ENCODE assay signal across 7 mouse cellular contexts in genomic region chr16:90709711-90710289, GRCm38 (mm10). TPM values are rescaled to one million over a fixed set of nuclear protein-coding genes. Genes with fewer than 3 reads are reported as not detected.
DNase-seq lines count a peak whose midpoint lies in the region; ATAC-seq and TF ChIP-seq lines count a peak whose summit lies in the region.

No protein-coding gene starts in this region.

- H3K4me2 ChIP-seq in limb, embryonic 14.5 days (replicated peaks; ENCODE audit: low read depth, low read length, severe bottlenecking), result no peak overlapping the region

- no peak for TF ChIP-seq CTCF in kidney, adult 2 months (conservative IDR thresholded peaks at IDR 0.05; ENCODE audit: insufficient read depth, insufficient read length, low read depth, low read length)
- no peak for TF ChIP-seq CTCF in olfactory bulb, adult 2 months (IDR thresholded peaks at IDR 0.05; ENCODE audit: insufficient read depth, low read depth, low read length)

- no peaks in the 10 kb centered on the region for H3K27me3 ChIP-seq in kidney, adult 2 months (replicated peaks; ENCODE audit: control insufficient read depth, insufficient read depth, low read length)
- H3K27me3 ChIP-seq in limb, embryonic 14.5 days (ENCODE audit: control insufficient read depth, insufficient read depth, low read length), result no peaks in the 10 kb centered on the region

- H3K9ac ChIP-seq in limb, embryonic 14.5 days (ENCODE audit: low read depth, low read length, severe bottlenecking), result no peak overlapping the region

- peak; percentile 86 for DNase-seq in adrenal gland, adult 2 months
- DNase-seq in cerebellum, adult 9-10 months, result peak; percentile 81
- DNase-seq in frontal cortex, postnatal 14 days (ENCODE audit: low spot score in 2 of 2), result peak; percentile 57 to 76
- DNase-seq in kidney, adult 2 months, result peak; percentile 71
- peak; percentile 29 for DNase-seq in limb, embryonic 14.5 days (ENCODE audit: low spot score)
- no peak for DNase-seq in natural killer cell, adult 2 months (ENCODE audit: low spot score in 2 of 2)

- no peak overlapping the region for H3K4me3 ChIP-seq in kidney, adult 2 months (ENCODE audit: insufficient read depth, low read depth, low read length)
- H3K4me3 ChIP-seq in limb, embryonic 14.5 days (replicated peaks; ENCODE audit: low read length), result no peak overlapping the region
- H3K4me3 ChIP-seq in olfactory bulb, adult 2 months (ENCODE audit: insufficient read depth, low read depth, low read length), result peak overlapping the region; percentile 35

- WGBS in kidney, adult 2 months, result 41% methylated on average over 17 of the region's 17 CpGs
- WGBS in limb, embryonic 14.5 days, result 46% methylated on average over 17 of the region's 17 CpGs
- 5% methylated on average over 17 of the region's 17 CpGs for WGBS in olfactory bulb, adult 2 months

- H3K4me1 ChIP-seq in kidney, adult 2 months (ENCODE audit: control insufficient read depth, insufficient read depth, low read length), result no peaks in the 10 kb centered on the region
- peaks cover 4% of the 10 kb centered on the region; the same call in 1 of the 2 replicates for H3K4me1 ChIP-seq in limb, embryonic 14.5 days (ENCODE audit: control insufficient read depth, insufficient read depth, low read length)
- H3K4me1 ChIP-seq in olfactory bulb, adult 2 months (ENCODE audit: control insufficient read depth, insufficient read depth, low read length), result peaks cover 27% of the 10 kb centered on the region

- ATAC-seq in limb, embryonic 14.5 days (ENCODE audit: low FRiP score, low read depth), result no peak

- H3K27ac ChIP-seq in kidney, adult 2 months (ENCODE audit: insufficient read depth, low read depth, low read length), result no peak overlapping the region
- no peak overlapping the region for H3K27ac ChIP-seq in limb, embryonic 14.5 days (replicated peaks; ENCODE audit: low read depth, low read length)
- H3K27ac ChIP-seq in olfactory bulb, adult 2 months (ENCODE audit: insufficient read depth, low read depth, low read length), result peak overlapping the region; percentile 70

- no peaks in the 10 kb centered on the region for H3K36me3 ChIP-seq in kidney, adult 2 months (ENCODE audit: control insufficient read depth, insufficient read depth, low read length)
- H3K36me3 ChIP-seq in limb, embryonic 14.5 days (ENCODE audit: control insufficient read depth, insufficient read depth, low read length), result no peaks in the 10 kb centered on the region

- no peak for TF ChIP-seq POLR2A in kidney, adult 2 months (IDR thresholded peaks at IDR 0.05; ENCODE audit: low read depth, low read length)
- no peak for TF ChIP-seq POLR2A in limb, embryonic 14.5 days (IDR thresholded peaks at IDR 0.05; ENCODE audit: borderline replicate concordance, extremely low read depth, insufficient read depth, insufficient read length)
- no peak for TF ChIP-seq POLR2A in olfactory bulb, adult 2 months (IDR thresholded peaks at IDR 0.05; ENCODE audit: insufficient read depth, low read depth, low read length)

- no peaks in the 10 kb centered on the region for H3K9me3 ChIP-seq in limb, embryonic 14.5 days (ENCODE audit: control insufficient read depth, low read length)

RNA-seq across cellular contexts. Expression of gene Mis18a, which starts 17.4 kb away (rescaled TPM):
- 1 to 10 TPM; 2.8 to 3.7 TPM for total RNA-seq in adrenal gland, adult 2 months (2021)
- polyA plus RNA-seq in adrenal gland, adult 2 months (2012; rRNA removed), result 3.9 and 5.0 TPM in 2 replicates
- 4.6 and 6.1 TPM in 2 replicates for polyA plus RNA-seq in kidney, adult 2 months (2012; rRNA removed)
- polyA plus RNA-seq in limb, embryonic 14.5 days (2012; rRNA removed), result 45.7 and 48.4 TPM in 2 replicates
- polyA plus RNA-seq in limb, embryonic 14.5 days (2014; fragmentation: Nextera tagmentation; extraction: Ambion mirVana), result 59.0 and 61.2 TPM in 2 replicates
- polyA plus RNA-seq in olfactory bulb, adult 2 months (2012; ENCODE audit: insufficient read depth, insufficient read length, low replicate concordance, missing spikeins), result not detected in 2 replicates

RNA-seq across cellular contexts. Expression of gene Mrap, which starts 28.2 kb away (rescaled TPM):
- 1,000 to 10,000 TPM in 1 of 2 experiments, 100 to 1,000 TPM in 1; 258 to 1,165 TPM for total RNA-seq in adrenal gland, adult 2 months (2021)
- polyA plus RNA-seq in adrenal gland, adult 2 months (2012; rRNA removed), result 893 and 899 TPM in 2 replicates
- polyA plus RNA-seq in kidney, adult 2 months (2012; rRNA removed), result 28.8 and 43.9 TPM in 2 replicates
- polyA plus RNA-seq in limb, embryonic 14.5 days (2012; rRNA removed), result 0.13 and 0.28 TPM in 2 replicates
- not detected in 2 replicates for polyA plus RNA-seq in limb, embryonic 14.5 days (2014; fragmentation: Nextera tagmentation; extraction: Ambion mirVana)
- not detected in 2 replicates for polyA plus RNA-seq in olfactory bulb, adult 2 months (2012; ENCODE audit: insufficient read depth, insufficient read length, low replicate concordance, missing spikeins)

Comparison
In these comparisons a context has a peak if more than half of its experiments do, and no peak if none do; other contexts are left out.
1. DNase-seq: peak in adrenal gland, adult 2 months (single experiment), cerebellum, adult 9-10 months (single experiment), frontal cortex, postnatal 14 days (2 of 2), kidney, adult 2 months (single experiment) and limb, embryonic 14.5 days (single experiment); none in natural killer cell, adult 2 months (0 of 2).
2. RNA of gene Mrap, which starts 28.2 kb away (polyA plus RNA-seq): 893 to 899 TPM in adrenal gland, adult 2 months; 28.8 to 43.9 TPM in kidney, adult 2 months, 0.13 to 0.28 TPM in limb, embryonic 14.5 days and not detected in olfactory bulb, adult 2 months; every median in the first group is over 10 times any median in the second.